Mouse (Mus musculus) layer of hippocampus, postnatal 36 days (tissue): ENCODE measurements at regions not wholly inside any gene's neighbourhood (a gene's known extent, or its start where the extent isn't known, plus 50 kb on each side); places are given as distances from the start of the nearest gene placed in this dataset.

ENCODE experiments used
- DNase-seq, 2 experiments: peaks; one replicate each; pipeline ENCODE4 v3.0.0; 2022

DNA sequence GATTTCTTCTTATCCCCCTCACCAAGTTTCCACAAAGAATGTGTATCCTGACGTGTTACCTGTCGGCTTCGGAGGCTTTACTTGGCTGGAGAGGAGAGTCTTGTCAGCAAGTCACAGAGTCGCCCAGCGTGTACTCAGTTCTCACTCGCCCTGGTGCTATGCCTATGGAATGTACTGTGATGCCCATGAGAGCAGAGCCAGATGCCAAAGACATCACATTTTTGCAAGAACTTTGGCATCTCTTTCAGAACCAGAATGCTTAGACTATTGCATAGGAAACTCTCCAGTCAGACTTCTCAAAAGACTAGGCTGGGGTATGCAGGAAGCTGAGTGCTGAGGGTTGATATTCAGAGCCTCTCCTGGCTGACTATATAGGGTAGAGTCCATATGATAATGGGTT is 99.3 kb upstream of the Tsc22d2 start:
- no peak for DNase-seq

DNA sequence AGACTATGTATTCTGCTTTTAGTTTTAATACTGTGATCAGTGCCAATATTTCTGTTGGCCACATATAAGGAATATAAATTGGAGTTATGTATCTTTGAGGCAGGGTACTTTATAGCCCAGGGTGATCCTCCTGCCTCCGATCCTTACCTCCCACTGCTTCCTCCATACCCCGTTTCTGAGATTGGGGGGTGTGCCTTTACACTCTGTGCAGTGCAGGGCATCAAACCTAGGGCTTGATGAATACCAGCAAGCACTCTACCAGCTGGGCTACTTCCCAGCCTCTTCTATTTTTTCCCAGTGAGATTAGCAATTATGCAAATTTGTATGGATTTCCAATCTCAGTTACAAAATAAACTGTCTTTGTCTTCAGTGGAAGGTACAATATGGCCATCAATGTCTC is 97.3 kb upstream of the Tsc22d2 start:
- DNase-seq = no peak

DNA sequence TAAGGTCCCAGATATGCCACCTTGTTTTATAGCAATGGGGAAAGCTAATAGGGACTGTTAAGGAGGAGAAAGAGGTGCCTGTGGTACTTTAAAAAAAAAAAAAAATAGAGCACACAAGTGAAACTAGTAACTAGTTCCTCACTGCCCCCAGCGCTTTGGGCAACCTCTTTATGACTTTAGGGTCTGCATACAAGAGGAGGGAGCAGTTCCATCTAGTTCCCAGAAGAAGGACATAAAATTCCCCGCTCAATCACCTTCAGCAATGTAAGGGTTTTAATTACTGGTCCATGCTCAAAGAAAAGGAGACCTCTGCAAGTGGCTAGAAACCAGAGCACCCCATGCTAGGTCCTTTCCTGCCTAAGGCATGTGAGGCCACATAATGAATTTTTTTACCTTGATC is 95.8 kb upstream of the Tsc22d2 start:
- DNase-seq = no peak

DNA sequence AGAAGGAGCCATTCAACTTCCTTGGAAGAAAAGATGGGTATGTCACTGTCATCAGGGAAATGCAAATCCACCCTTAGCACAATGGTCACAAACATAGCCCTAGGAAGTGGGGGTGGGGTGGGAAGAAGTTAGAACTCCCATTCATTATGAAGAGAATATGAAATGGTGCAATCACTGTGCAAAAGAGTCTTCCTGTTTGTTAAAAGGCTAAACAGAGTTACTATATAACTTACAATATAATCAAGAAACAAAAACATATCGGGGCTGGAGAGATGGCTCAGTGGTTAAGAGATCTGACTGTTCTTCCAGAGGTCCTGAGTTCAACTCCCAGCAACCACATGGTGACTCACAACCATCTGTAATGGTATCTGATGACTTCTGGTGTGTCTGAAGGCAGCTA is 95.1 kb upstream of the Tsc22d2 start:
- no peak for DNase-seq

DNA sequence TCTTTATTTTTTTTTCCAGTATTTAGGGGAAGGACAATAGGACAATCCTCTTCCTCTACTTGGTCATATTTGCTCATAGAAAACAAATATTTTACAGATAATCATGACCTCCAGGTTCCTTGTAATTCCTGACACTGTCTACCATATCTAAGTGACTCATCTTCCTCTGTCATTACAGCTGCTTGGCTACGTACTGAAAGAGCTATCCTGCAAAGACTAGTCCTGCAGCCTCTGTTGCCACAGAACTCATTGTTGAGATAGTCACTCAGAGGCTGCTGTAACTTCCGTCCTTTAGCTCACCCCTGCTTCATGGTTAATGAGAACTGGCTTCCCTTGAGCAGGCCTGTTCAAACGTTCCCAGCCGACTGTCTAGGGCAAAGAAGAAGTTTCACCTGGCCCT is 93.7 kb upstream of the Tsc22d2 start:
- DNase-seq = no peak

DNA sequence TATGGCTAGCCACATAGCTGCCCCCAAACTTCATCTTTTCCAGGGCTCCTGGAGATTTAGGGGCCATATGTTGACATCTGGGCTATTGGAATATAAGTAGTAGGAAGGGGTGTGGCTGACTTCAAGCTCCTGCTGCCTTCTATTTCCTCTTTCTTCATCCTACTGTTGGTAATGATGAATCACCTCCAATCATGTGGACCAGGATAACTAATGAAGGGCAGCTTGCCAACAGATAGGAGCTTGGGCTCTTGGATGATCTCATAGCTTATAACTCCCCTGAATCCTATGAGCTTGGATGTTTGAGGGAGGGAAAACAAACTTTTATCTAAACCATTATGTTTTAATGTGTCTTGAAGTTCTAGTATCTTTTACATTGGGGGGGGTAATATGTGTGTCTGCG is 92.2 kb upstream of the Tsc22d2 start:
- DNase-seq = no peak

DNA sequence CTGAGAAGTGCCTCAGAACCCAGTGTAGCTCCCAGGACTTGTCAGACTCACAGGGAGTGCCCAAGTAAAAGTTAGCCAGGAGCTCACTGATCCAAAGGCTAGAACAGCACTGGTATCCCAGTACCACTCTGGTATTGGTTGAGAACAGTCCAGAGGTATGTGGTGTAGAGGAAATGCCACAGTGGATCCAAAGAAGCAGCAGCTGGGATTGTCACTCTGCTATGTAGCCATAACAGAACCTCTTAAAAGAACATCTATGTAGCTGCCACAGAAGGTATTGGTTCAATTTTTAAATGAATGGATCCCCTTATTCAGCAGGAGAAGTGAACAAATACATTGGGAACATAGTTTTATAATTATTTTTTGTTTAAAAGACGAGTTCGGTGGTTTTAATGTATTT is 86.8 kb upstream of the Tsc22d2 start:
- DNase-seq = no peak

DNA sequence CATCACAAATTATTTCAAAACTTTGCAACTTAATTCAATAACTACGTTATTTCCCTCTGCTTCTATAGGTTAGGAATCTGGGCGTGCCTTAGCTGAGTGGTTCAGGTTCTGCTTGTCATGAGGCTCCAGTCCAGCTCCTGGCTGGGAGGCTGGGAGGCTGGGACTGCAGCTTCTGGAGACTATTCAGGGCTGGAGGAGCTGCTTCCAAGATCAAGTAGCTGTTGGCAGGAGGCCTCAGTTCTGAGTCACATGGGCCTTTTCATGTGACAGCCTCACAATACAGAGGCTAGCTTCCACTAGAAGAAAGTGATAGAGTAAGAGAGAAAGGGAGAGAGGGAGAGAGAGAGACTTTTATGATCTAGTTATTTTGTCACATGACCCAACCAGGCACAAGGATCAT is 84.3 kb upstream of the Tsc22d2 start:
- DNase-seq = peak; percentile 26 to 28

DNA sequence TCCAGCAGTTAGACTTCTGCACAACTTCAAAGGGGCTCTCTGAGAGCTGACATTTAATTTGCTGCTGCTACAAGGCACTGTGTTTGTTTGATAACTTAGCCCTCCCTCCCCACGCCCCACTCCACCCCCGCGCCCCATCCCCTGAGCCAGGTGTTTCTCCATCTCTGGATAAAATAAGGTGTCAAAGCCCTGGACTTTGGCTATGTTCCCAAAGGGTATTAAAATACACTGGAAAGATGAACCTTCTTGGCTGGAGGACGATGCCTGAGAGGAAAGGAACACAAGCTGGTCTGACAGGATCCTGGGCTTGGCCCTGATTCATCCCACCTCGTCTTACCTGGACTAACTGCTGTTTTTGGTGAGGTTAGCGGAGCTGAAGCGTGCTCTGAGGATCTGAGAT is 80.5 kb upstream of the Tsc22d2 start:
- DNase-seq = no peak

DNA sequence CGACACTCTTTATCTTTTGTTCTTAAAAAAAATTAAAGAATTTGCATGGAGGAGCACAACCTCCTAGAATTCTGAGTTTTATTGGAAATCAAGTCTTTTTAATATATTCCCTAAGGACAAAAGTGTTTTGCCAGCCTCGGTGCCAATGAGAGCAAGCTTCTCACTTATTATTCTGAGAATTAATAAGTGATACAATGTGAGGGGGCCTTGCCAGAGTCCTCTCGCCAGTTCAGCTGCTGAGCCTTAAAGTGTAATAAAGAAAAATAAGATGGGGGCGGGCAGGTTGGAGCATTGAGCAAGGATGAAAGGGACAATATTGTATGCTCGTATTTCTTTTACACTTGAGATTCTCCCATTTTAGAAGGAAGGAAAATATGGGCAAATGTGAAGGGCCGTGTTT is 79.2 kb upstream of the Tsc22d2 start:
- no peak for DNase-seq

DNA sequence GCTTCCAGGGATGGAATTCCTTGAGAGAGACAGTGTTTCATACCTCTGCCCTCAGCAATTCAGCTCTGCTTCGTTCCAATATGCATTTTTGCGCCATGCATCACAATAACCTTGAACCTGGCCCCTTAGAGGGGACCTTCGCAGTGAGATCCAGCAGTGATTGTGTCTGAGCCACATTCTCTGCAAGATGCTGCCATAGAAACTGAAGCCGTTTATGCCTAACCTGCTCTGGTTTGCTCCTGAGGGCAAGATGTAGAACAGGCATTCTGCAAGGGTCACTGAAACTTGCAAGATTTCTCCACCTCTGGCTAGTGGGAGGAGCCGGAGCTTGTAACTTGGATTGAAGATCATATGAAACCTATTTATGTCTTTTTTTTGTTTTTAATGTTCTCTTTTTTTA is 78.4 kb upstream of the Tsc22d2 start:
- DNase-seq = no peak

DNA sequence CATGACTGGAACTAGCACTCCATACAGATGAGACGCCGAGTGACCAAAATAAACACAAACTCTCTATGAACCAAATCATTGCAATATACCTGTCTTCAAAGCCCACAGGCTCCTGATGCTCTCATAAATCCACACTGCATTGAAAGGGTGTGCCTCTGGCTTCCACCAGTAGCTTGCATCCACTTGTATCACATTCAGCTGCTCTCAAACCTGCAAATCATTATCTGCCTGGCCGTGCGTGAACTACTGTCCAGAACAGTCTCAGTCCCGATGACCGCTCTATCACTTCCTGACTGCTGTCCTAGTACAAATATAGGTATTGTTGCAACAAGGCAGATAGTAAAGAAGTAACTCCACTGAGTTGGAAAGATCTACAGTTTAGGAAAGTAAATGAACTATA is 77.9 kb upstream of the Tsc22d2 start:
- DNase-seq = no peak

DNA sequence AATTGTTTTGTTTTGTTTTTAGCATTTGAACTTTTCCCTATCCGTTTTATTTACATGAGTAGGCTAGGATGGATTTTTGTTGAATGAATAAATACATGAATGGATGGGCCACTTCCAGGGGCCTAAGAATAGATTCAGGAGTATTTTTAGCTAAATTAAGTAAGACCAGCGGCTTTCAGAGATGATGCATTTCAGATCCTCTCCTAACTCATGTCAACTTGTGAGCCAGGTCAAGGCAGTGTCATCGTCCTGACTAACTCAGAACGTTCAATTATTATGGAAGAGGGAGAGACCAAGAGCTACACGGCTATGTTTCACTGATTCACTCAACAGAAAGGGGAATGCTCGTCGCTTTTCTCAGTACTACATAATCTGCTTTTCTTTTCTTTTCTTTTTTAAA is 75.5 kb upstream of the Tsc22d2 start:
- DNase-seq = no peak

DNA sequence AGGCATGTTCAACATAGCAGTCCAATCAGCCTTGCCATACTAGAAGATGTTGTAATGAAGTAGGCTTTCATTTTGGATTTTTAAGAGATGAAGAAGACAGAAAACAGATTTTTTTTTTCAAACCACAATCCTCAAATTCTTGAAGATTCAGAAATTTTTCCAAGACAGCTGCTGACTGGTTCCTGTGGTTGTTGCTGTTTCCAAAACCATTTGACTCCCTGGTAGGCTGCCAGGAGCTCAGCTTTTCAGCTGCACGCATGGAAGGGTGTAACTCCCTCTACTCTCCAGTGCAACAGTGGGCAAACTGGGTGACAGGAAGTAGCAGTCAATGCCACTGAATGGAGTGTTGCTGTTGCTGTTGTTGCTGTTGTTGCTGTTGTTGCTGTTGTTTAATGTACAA is 72.4 kb upstream of the Tsc22d2 start:
- DNase-seq = no peak

DNA sequence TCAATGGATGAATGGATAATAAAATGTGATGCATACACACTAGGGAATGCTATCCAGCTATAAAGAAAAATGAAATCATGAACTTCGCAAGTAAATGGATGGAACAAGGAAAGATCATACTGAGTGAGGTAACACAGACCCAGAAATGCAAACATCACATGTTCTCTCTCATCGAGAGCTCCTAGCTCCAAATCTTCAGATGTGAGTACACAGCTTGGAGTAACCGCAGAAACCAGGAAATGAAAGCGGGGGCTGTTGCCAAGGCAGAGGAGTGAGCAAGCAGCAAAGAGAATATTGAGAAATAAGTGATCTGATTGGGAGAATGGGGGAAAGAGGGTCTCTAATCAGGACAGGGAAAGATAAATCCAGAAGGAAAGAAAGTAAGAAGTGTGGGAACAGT is 52.0 kb upstream of the Tsc22d2 start:
- no peak for DNase-seq

DNA sequence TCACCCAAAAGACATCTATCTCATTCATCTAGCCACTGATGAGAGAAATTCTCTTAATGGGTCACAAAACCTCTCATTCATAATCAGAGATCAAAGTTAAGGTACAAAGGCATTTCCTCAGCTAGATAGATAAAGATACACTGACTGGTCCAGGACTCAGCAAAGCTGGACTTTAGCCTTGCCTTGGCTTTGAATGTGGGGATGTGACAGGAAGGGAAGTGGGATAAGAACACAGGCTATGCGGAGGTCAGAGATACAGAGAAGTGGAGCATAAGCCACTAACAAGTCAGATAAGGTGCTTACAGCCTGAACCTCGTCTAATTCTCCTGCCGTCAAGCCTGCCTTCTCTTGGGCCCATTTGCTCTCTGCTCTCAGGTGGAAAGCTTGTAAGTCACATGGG is 50.0 kb upstream of the Tsc22d2 start:
- DNase-seq = no peak
